Mouse (Mus musculus): ENCODE data around the gene Gde1. TPM values are rescaled to one million over a fixed set of nuclear protein-coding genes. Genes with fewer than 3 reads are reported as not detected.

Gene Gde1
- total and polyA plus RNA-seq, 3 experiments, result 109 to 211 (median 113) TPM

DNA sequence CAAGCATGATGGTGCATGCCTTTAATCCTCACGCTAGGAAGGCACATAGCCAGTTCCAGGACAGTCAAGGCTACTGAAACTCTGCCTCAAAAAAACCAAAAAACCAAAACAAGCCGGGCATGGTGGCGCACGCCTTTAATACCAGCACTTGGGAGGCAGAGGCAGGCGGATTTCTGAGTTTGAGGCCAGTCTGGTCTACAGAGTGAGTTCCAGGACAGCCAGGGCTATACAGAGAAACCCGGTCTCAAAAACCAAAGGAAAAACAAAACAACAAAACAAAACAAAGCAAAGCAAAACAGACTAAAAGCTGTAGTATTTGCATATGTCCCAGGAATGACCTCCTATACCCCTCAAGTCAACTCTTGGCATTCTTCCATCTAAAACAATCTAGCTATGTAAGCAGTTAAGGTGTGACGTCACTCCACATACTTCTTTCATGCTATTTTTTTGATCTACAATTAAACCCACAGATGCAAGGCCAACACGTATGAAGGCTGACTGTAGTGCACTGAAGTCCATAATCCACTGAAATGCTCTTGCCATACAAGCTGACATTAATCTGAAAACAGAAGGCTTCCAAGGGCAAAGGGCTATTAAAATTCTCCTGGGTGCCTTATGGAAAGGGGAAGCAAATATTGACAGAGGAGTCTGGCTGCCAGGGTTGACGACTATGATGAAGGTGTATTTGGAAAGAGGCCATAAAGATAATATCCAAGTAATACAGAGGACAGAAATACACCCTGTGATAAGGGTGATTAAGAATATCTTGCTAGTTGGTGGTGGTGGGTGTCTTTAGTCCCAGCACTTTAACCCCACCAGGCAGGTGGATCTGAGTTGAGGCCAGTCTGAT, 1.4 kb downstream of the Gde1 start:
- Histone ChIP-seq H3K4me3 (replicated peaks in 1 of 3; ENCODE audit: low read depth in 2 of 3, low read length in 2 of 3, poor library complexity in 1 of 3) (peak overlapping the region; percentile 70 to 94 (median 79)), H3K27me3 (replicated peaks) (no peaks in the 10 kb centered on the region), H3K4me1 (ENCODE audit: control insufficient read depth in 1 of 2, insufficient read depth in 2 of 2) (peaks cover 8 to 37% of the 10 kb centered on the region in 2 experiments), H3K27ac (ENCODE audit: insufficient read depth, low read depth) (peak overlapping the region; percentile 83; the same call in 1 of the 2 replicates), H3K79me2 (replicated peaks; ENCODE audit: control insufficient read depth, extremely low read depth, insufficient read depth, poor library complexity, severe bottlenecking) (peaks cover 48% of the 10 kb centered on the region), H3K4me2 (ENCODE audit: insufficient read depth, low read depth, poor library complexity, severe bottlenecking) (peak overlapping the region; percentile 99), H3K36me3 (replicated peaks in 1 of 2; ENCODE audit: control insufficient read depth in 1 of 2, insufficient read depth in 1 of 2, low read length in 1 of 2) (peaks cover 6 to 20% of the 10 kb centered on the region in 2 experiments), H3K9me3 (replicated peaks; ENCODE audit: low read length) (no peaks in the 10 kb centered on the region), H3K9ac (ENCODE audit: insufficient read depth, low read depth) (peak overlapping the region; percentile 94)
- in situ Hi-C loops (cut with MboI; ENCODE audit: low pct_ligation_motif_present, low pct_unique_long_range_greater_than_20kb, low sequenced_read_pairs) (no loop called here), dilution Hi-C loops (cut with MboI; ENCODE audit: extremely low pct_ligation_motif_present, extremely low pct_unique_long_range_greater_than_20kb, low sequenced_read_pairs) (no loop called here)
- DNase-seq (ENCODE audit: extremely low read depth), result peak; percentile 27
- TF ChIP-seq CHD1 (IDR thresholded peaks at IDR 0.05; ENCODE audit: low read depth, low read length), result peak; percentile 27
- no peak for TF ChIP-seq POLR2A (IDR thresholded peaks at IDR 0.05; ENCODE audit: low read depth, low read length)
- TF ChIP-seq BHLHE40 (IDR thresholded peaks at IDR 0.05; ENCODE audit: low read depth, low read length), result no peak
- no peak for TF ChIP-seq KAT2A (IDR thresholded peaks at IDR 0.05; ENCODE audit: insufficient replicate concordance, low read length)
- TF ChIP-seq IRF4 (IDR thresholded peaks at IDR 0.05; ENCODE audit: low read depth, low read length), result no peak
- TF ChIP-seq SIN3A (IDR thresholded peaks at IDR 0.05; ENCODE audit: low read length), result no peak
- 0 out of 2 replicates have a peak, but pooled peaks have one; percentile 19 for TF ChIP-seq MXI1 (IDR thresholded peaks at IDR 0.05; ENCODE audit: low read depth, low read length)
- TF ChIP-seq HCFC1 (IDR thresholded peaks at IDR 0.05; ENCODE audit: low read depth, low read length), result no peak
- TF ChIP-seq NRF1 (IDR thresholded peaks at IDR 0.05; ENCODE audit: low read depth, low read length), result no peak
- TF ChIP-seq MAFK (IDR thresholded peaks at IDR 0.05; ENCODE audit: insufficient replicate concordance, low read length), result no peak
- TF ChIP-seq JUN (IDR thresholded peaks at IDR 0.05; ENCODE audit: insufficient read depth, low read depth, low read length), result no peak

DNA sequence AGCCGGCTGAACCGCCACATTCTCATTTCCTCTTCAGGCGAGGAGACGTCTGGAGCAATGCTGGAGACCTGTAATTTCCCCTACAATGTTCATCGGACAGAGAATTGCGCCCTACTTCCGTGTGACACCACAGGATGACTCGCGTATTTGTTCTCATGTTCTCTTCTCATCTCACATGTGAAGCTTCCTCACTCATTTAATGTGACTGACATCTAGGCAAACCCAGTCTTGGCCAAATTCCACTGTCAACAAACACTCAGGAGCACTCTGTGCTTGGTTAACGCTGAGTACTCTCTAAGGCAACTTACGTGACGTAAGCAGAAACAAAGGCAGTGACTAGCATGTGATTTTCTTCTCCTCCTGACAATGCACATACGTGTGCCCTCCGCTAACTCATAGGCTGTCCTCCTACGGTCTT, 2.4 kb downstream of the Gde1 start:
- Histone ChIP-seq H3K36me3 (replicated peaks in 1 of 2; ENCODE audit: control insufficient read depth in 1 of 2, insufficient read depth in 1 of 2, low read length in 1 of 2) (peaks cover 15 to 31% of the 10 kb centered on the region in 2 experiments), H3K79me2 (replicated peaks; ENCODE audit: control insufficient read depth, extremely low read depth, insufficient read depth, poor library complexity, severe bottlenecking) (peaks cover 53% of the 10 kb centered on the region), H3K27me3 (replicated peaks) (no peaks in the 10 kb centered on the region), H3K4me2 (ENCODE audit: insufficient read depth, low read depth, poor library complexity, severe bottlenecking) (peak overlapping the region; percentile 99), H3K9ac (ENCODE audit: insufficient read depth, low read depth) (peak overlapping the region; percentile 94), H3K27ac (ENCODE audit: insufficient read depth, low read depth) (peak overlapping the region; percentile 83), H3K9me3 (replicated peaks; ENCODE audit: low read length) (no peaks in the 10 kb centered on the region), H3K4me1 (ENCODE audit: control insufficient read depth in 1 of 2, insufficient read depth in 2 of 2) (peaks cover 8 to 40% of the 10 kb centered on the region in 2 experiments), H3K4me3 (replicated peaks in 1 of 3; ENCODE audit: low read depth in 2 of 3, low read length in 2 of 3, poor library complexity in 1 of 3) (peak overlapping the region; percentile 70 to 94 (median 79))
- 0 out of 2 replicates have a peak, but pooled peaks have one; percentile 11 for TF ChIP-seq MXI1 (IDR thresholded peaks at IDR 0.05; ENCODE audit: low read depth, low read length)
- TF ChIP-seq MYC (IDR thresholded peaks at IDR 0.05; ENCODE audit: low read depth, low read length), result peak; percentile 75; the same call in 1 of the 2 replicates
- no peak for TF ChIP-seq NRF1 (IDR thresholded peaks at IDR 0.05; ENCODE audit: low read depth, low read length)
- peak; percentile 55; the same call in 1 of the 2 replicates for TF ChIP-seq ELF1 (IDR thresholded peaks at IDR 0.05; ENCODE audit: low read depth, low read length)
- peak; percentile 3; the same call in 1 of the 2 replicates for TF ChIP-seq ETS1 (conservative IDR thresholded peaks at IDR 0.05; ENCODE audit: low read depth, low read length)
- TF ChIP-seq CHD1 (IDR thresholded peaks at IDR 0.05; ENCODE audit: low read depth, low read length), result no peak
- TF ChIP-seq HCFC1 (IDR thresholded peaks at IDR 0.05; ENCODE audit: low read depth, low read length), result no peak
- no peak for TF ChIP-seq UBTF (IDR thresholded peaks at IDR 0.05; ENCODE audit: low read depth, low read length)
- peak; percentile 78 for TF ChIP-seq SIN3A (IDR thresholded peaks at IDR 0.05; ENCODE audit: low read length)
- in situ Hi-C loops (cut with MboI; ENCODE audit: low pct_ligation_motif_present, low pct_unique_long_range_greater_than_20kb, low sequenced_read_pairs) (no loop called here), dilution Hi-C loops (cut with MboI; ENCODE audit: extremely low pct_ligation_motif_present, extremely low pct_unique_long_range_greater_than_20kb, low sequenced_read_pairs) (no loop called here)
- DNase-seq (ENCODE audit: extremely low read depth), result peak; percentile 78

All from CH12.LX (cell line).